Mouse (Mus musculus): Measurements from ENCODE around the gene Zfr2.

GRCm38 (mm10) chr10:81234206-81234605 is 1.3 kb downstream of the Zfr2 start:
- TF ChIP-seq POLR2A (IDR thresholded peaks at IDR 0.05; ENCODE audit: borderline replicate concordance, insufficient read depth, low read length) (no peak), CTCF (IDR thresholded peaks at IDR 0.05; ENCODE audit: borderline replicate concordance, insufficient read depth, low read depth, low read length) (no peak)
